Mouse (Mus musculus) hindbrain, embryonic 13.5 days (tissue): Measurements from ENCODE around the gene Maco1. TPM values are rescaled to one million over a fixed set of nuclear protein-coding genes. Genes with fewer than 3 reads are reported as not detected.

Experiments
- ATAC-seq: fragments of 200-750 bp; cut with Nextera tagmentation; 2 replicates; pipeline ENCODE4 v1.8.0; 2017; ENCODE audit warnings: moderate TSS enrichment; ENCODE audit not compliant: low FRiP score
- H3K27ac ChIP-seq: fragments of 300-500 bp; sonication (generic); 2 replicates; pipeline ENCODE4 v1.5.1; 2015; ENCODE audit warnings: inconsistent platforms, mild to moderate bottlenecking, moderate library complexity
- H3K27me3 ChIP-seq: fragments of 300-500 bp; sonication (generic); 2 replicates; pipeline ENCODE4 v1.6.1; 2015; ENCODE audit warnings: mild to moderate bottlenecking, inconsistent platforms
- H3K36me3 ChIP-seq: fragments of 300-500 bp; sonication (generic); 2 replicates; pipeline ENCODE4 v1.6.1; 2015; ENCODE audit warnings: mild to moderate bottlenecking, inconsistent platforms
- H3K4me1 ChIP-seq: fragments of 300-500 bp; sonication (generic); replicated peaks from 2 replicates; pipeline ENCODE4 v1.6.1; 2015; ENCODE audit warnings: inconsistent platforms
- H3K4me2 ChIP-seq: fragments of 300-500 bp; sonication (generic); 2 replicates; pipeline ENCODE4 v1.6.1; 2015; ENCODE audit warnings: inconsistent platforms, mild to moderate bottlenecking, moderate library complexity
- H3K4me3 ChIP-seq: fragments of 300-500 bp; sonication (generic); 2 replicates; pipeline ENCODE4 v1.5.1; 2015; ENCODE audit warnings: mild to moderate bottlenecking, inconsistent platforms
- H3K9ac ChIP-seq: fragments of 300-500 bp; sonication (generic); 2 replicates; pipeline ENCODE4 v1.6.1; 2015; ENCODE audit warnings: mild to moderate bottlenecking, inconsistent platforms
- H3K9me3 ChIP-seq: fragments of 300-500 bp; sonication (generic); 2 replicates; pipeline ENCODE4 v1.6.1; 2016; ENCODE audit warnings: inconsistent platforms
- WGBS: fragments of 180-500 bp; shearing (Covaris S2); methylation state at CpG from one replicate; pipeline ENCODE4 v1.1.7; 2015; 5-methylcytosine and 5-hydroxymethylcytosine counted together
- polyA plus RNA-seq: library from polyadenylated mRNA; unstranded; fragments of >200 nt; fragmentation: Nextera tagmentation; extraction: Ambion mirVana; gene quantifications from 2 replicates; pipeline ENCODE4 v1.2.1, GENCODE M21; 2015

Gene Maco1
- polyA plus RNA-seq, 1 experiment from 2014 or later: 112 TPM

DNA sequence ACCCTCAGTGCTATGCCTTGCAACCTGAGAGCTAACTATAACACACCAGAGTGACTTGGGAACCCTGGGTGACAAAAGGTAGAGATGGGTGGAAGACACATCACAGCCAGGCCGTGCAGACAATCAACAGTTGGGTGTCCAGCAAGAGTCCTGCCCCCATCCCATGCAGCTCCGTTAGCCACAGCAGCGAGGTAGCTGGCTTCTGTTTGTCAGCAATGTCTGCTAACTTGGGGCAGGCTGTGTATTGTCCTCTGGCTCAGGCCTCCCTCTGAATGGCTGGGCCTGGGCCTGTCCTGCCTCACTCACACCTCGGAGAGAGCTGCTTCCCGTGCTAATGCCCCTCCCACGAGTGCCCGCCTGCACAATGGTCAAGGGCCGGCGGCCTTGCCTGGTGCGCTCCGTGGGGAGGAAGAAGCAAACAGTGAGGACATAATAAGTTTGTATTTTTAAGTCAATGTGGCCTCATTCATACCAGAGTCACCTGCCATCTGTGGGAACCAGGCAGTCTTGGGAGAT is 100.2 kb downstream of the Maco1 start:
- Histone ChIP-seq H3K9me3 (no peaks in the 10 kb centered on the region), H3K27ac (no peak overlapping the region), H3K27me3 (no peaks in the 10 kb centered on the region), H3K4me2 (no peak overlapping the region), H3K9ac (no peak overlapping the region; the same call in 1 of the 2 replicates), H3K4me1 (peaks cover 38% of the 10 kb centered on the region), H3K4me3 (no peak overlapping the region), H3K36me3 (no peaks in the 10 kb centered on the region)
- 47% methylated on average over 11 of the region's 11 CpGs for WGBS
- ATAC-seq: no peak

Other genes starting within 250 kb of the Maco1 start
- 3.6 and 3.8 TPM in 2 replicates for gene Man1c1, start 149.1 kb downstream of the Maco1 start, polyA plus RNA-seq
- gene Ldlrap1, start 85.3 kb downstream of the Maco1 start, polyA plus RNA-seq: 2.9 and 4.1 TPM in 2 replicates
- 1.3 and 2.3 TPM in 2 replicates for gene Rhd, start 11.2 kb upstream of the Maco1 start, polyA plus RNA-seq
- gene Tmem50a, start 61.7 kb upstream of the Maco1 start, polyA plus RNA-seq: 211 and 212 TPM in 2 replicates
- gene Rsrp1, start 70.2 kb upstream of the Maco1 start, polyA plus RNA-seq: 538 and 556 TPM in 2 replicates
- gene Syf2, start 77.6 kb upstream of the Maco1 start, polyA plus RNA-seq: 65.5 and 70.4 TPM in 2 replicates